Mouse (Mus musculus) cerebellum, adult 8-10 months (tissue): ENCODE measurements at regions not wholly inside any gene's neighbourhood (a gene's known extent, or its start where the extent isn't known, plus 50 kb on each side); places are given as distances from the start of the nearest gene placed in this dataset.

Experiments
- DNase-seq: peaks from one replicate; pipeline ENCODE4 v3.0.0; 2022

DNA sequence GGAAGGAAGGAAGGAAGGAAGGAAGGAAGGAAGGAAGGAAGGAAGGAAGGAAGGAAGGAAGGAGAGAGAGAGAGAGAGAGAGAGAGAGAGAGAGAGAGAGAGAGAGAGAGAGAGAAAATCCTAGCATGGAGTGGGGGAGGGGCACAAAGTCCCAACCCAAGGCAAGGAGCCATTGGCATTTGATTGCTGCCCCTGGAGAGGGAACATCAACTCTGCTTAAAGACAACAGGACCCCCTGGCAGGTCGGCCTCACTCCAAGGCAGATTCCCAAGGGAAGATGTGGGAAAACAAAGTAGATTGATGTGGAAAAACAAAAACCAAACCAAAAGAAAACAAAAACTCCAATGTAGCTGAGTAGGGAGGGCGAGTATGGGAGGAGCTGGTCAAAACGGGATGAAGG lies 49.9 kb upstream of the Fzd10 start:
- no peak for DNase-seq

DNA sequence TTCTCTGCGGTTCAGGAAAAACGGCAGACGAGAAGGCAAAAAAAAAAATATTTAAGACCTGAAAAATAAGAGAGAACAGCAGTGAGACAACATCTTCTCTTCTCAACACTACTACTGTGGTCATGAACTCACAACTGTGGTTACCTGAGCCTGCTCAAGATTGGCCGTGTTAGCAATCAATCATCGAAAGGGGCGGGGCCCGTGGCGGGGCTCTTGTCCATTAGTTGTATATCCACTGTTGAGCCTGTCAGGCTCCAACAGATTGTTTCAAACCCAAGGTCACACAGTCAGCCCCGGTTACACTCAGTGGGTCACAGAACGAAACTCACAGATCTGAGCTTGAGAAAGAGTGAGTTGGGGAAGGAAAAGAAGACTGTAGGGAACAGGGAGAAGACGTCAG lies 50.8 kb upstream of the Fzd10 start:
- DNase-seq = no peak

DNA sequence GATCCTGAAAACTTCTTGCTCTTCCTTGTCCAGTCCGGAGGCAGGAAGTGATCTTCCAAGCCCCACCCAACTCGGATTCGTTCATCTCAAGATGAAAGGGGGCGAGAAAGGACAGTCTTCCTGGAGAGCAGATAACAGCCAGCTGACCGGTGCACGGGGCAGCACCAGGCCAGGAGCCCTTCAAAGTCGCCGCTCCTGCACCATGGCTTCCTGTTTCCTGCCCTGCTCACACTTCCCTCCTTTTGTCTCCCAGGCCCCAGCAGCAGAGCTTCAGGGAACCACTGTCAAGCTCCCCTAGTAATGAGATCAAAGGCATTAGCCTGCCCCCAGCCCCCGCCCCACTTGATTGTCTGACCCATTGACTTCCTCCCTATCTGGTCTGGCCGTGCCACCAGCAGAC lies 58.6 kb upstream of the Fzd10 start:
- no peak for DNase-seq

DNA sequence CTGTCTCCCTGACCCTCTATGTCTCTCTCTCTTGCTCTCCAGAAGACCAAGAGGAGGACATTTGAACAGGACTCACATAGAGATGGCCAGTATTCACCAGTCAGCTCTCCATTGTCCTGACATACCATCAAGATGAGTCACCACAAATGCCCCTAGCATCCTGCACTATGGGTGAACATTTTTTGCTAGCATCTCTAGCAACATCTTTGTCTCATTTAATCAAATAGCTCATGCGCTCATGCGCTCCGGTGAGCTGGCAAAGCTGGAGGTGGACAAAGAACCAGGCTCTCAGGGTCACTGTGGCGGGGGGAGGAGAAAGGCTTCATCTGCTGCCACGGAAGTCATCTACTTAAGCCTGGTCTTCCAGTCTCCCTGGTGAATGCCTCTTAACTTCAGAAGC lies 62.0 kb upstream of the Fzd10 start:
- no peak for DNase-seq

DNA sequence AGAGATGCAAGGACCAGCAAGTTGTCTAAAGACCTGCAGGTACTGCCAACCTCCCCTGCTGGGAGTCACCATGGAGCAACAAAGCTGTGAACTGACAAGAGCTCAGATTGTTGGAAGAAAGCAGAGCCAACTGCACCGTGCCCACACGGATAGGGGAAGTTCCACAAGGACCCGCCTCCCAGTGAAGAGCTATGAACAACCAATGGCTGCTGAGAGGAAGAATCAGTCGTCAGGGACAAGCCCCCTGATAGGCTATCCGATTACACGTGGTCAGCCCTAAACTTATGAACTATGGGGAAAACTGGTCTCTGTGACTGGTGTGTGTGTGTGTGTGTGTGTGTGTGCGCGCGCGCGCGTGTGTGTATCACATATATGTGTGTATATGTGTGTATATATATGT lies 63.4 kb upstream of the Fzd10 start:
- DNase-seq = no peak

- no peak for DNase-seq
These were observed 64.3 kb upstream of the Fzd10 start for GRCm38 (mm10) chr5:128536393-128536792.

DNA sequence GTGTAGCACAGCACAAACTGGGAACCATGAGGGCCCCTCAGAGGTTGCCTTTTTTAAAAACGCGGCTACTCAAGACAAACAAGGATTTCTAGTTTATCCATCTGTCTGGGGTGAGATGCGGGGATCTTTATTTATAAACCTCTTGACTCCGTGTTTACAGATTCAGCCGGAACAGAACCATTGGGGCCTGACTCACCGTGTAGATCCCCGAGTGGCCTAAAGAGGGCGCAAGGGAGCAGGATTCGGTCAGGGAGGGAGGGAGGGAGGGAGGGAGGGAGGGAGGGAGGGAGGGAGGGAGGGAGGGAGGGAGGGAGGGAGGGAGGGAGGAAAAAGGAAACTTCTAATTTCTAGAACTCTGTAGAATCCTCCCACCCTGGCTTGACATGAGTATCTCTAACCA lies 73.4 kb upstream of the Fzd10 start:
- no peak for DNase-seq

DNA sequence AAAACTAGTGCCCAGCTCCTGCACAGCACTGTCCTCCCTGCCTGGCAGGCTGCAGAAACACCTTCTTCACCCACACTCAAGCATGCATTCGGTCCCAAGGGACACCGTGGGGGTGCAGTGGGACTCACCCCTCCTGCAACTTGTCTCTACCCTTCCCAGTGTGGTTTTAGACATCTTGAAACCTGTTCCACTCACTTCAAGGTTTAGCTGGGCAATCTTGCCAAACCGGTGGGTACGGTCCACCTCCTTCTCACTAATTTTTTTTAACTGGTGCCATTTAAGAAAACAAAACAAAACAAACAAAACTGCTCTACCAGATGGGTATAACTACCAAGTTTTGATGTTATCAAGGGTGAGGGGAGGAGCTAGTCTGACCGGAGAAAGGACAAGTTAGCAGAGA lies 74.2 kb upstream of the Fzd10 start:
- DNase-seq = no peak

DNA sequence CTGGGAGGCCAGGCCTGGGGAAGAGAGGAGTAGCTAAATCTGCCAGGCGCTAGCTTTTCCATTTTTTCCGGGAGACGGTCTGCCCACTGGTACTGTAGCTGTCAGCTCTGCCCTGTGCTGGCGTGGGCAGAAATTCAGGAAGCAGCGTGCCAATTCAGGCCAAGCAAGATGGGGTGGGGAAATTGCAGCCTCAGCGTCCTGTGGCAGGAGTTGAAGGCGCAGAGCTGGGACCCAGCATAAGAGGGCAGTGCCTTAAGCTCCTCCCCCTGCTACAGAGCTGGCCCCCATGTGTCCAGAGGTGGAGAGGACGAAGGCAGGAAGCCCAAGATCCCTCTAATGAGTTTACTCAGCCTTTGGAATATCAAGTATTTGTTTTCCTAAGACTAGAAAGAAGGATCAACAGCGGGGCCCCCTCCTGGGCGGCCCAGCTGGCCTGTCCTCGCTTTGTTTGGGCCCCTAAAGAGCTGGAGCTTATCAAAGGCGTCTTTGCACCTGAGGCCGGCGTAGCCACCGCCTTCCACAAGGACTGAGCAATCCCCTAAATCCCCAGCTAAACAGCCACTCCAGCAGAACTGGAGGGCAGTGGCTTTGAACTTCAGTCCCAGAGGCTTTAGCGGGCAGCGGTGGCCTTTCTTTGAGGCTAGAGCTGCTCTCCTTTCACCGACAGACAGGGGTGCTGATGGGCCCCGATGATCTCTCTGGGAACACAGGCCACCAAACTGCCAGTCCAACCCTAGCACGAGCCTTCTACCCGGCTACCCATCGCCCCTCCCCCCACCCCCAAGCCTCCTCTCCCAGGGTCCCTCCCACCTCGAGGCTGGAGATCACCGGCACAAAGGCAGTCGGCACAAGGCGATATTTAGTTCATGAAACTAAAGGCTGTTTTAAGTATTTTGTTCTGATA lies 76.0 kb upstream of the Fzd10 start:
- DNase-seq = no peak

DNA sequence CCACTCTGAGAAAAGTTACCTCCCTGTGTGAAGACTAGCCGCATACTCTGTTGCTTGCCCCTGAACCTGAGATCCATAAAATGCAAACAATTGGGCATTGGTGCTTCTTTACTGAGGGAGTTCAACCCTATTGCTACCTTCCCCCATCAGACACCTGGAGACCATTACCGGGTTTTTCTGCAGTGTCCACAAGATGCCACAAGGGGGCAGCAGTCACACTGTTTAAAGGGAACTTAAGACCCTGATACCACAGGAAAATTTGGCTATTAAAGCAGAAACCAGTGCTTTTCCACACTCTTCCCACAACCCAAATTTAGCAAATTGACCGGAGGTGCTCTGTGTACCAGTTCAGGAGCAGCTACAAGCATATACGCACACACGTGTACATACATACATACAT lies 78.0 kb upstream of the Fzd10 start:
- DNase-seq = no peak

DNA sequence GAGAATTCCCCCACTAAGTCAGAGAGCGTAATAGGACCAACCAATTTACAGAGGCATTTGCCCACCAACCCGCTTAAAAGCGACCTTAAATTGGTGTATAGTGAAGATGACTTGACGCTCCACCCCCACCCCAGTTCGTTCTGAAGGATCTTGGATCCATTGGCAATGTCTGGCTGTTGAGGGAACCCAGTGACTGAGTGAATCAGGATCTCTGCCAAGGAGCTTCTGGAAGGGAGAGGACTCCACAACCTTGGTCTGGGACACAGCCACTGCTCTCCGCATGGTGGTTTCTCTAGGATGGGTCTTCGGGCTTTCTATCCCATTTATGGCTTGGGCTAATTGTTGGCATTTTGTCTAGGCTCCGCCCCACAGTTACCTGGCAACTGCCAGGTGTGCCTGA lies 83.3 kb upstream of the Fzd10 start:
- DNase-seq = no peak

DNA sequence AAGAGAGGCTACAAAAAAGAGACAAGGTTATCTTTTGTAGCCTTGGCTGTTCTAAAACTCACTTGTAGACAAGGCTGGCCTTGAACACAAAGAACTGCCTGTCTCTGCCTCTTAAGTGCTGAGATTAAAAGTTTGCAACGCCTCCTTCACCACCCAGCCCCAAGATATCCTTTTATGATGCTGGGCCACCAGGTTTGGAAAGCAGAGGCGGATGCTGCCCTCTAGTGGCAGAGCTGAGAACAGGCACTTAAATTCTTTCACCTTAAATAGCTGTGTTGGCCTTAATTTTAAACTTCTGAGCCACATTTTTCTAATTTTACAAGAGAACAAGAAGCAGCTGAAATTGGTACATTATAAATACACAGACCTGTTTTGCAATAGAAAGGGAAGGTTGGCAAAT lies 82.5 kb upstream of the Tmem132d start:
- no peak for DNase-seq

GRCm38 (mm10) chr5:128513261-128513660 lies 80.4 kb upstream of the Tmem132d start:
- DNase-seq = peak; percentile 12

GRCm38 (mm10) chr5:128512606-128513005 lies 79.7 kb upstream of the Tmem132d start:
- no peak for DNase-seq

GRCm38 (mm10) chr5:128504502-128504901 lies 71.6 kb upstream of the Tmem132d start:
- peak; percentile 42 for DNase-seq

DNA sequence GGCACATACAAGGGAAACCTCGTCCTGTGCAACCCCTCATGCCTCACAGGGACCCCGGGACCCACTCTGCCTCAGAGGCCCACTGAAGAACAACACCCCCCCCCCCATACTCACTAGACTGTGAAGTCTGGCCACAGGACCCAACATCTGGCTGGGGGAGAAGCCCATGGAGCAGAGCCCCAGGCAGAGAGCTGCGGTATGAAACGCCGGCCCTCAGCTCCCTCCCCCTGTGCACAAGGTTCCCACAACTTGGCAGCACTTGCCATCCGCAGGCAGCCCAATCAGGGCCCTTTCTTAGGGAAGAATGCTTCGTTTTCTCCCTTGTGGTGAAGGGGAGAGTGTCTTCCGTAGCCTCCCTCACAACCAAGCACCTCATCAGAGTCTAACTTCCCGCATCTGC lies 66.6 kb upstream of the Tmem132d start:
- no peak for DNase-seq

GRCm38 (mm10) chr5:128499033-128499432 lies 66.2 kb upstream of the Tmem132d start:
- DNase-seq = peak; percentile 11

- no peak for DNase-seq
These were observed 59.7 kb upstream of the Tmem132d start for GRCm38 (mm10) chr5:128492541-128492940.

DNA sequence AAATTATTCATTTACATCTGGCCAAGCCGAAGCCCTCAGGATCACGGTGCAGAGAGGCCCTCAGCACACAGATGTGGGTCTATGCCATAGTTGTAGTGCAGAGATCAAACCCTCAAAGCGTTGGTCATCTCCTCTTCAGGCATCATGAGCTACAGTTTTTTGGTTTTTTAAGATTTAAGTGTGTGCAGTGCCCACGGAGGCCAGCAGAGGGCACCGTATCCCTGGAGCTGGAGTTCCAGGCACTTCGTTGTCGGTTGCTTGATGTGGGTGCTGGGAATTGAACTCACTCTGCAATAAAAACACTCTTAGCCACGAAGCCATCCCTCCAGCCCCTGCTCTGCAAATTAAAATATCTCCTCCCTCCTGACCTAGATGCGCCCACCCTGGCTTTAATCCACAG lies 58.3 kb upstream of the Tmem132d start:
- DNase-seq = no peak

GRCm38 (mm10) chr5:128488872-128489580 lies 56.1 kb upstream of the Tmem132d start:
- no peak for DNase-seq

DNA sequence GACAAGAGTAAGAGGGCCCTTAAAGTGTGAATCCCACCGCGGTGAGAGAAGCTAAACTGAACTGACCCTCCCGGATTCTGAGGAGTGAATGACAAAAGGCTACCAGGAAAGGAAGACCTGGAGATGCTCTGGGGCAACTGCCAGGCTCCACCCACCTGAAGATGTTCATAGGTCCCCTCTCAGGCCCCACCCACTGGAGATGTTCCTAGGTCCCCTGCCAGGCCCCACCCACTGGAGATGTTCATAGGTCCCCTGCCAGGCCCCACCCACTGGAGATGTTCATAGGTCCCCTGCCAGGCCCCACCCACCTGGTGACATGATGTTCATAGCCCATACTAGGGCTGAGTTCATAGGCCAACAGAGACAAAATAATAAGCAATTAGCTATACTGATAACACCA lies 54.5 kb upstream of the Tmem132d start:
- no peak for DNase-seq

DNA sequence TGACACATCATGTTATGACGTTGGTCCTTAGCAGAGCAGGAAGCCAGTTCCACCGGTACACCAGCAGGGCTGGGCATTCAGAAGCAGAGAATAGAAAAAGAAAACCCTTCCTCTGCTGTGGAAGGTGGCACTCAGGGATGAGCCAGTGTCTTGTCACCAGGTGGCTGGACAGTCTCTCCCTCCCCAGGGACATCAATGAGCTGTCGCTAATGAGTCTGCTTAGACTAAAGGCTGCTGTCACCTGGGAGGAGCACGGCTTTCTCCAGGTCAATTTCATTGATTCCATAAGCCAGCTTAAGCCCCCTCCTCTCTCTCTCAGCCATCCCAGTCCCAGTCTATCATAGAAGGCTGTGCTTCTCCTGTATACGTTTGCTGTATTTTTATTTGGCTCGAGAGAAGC lies 51.2 kb upstream of the Tmem132d start:
- no peak for DNase-seq

DNA sequence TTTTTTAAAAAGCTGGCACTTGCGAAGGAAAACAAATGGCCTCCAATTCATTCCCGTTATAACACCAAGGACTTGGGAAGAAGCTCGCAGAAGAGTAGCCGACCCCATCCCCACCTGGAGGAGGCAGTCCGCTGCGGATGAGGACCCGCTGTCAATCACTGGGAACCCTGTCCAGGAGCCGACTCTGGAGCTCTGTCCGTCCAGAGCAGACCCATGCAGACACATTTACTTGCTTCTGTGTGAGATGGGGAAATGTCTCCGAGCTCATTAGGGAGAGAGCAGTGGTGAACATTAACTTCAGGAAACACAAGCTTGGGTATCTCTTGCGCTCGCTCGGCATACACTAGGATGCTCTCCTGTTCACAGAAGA lies 50.5 kb upstream of the Tmem132d start:
- DNase-seq = no peak

- no peak for DNase-seq
These were observed 50.0 kb upstream of the Tmem132d start for GRCm38 (mm10) chr5:128482617-128483440.
